Mouse (Mus musculus): ENCODE data around the gene 1700067K01Rik. TPM values are rescaled to one million over a fixed set of nuclear protein-coding genes. Genes with fewer than 3 reads are reported as not detected.

Gene 1700067K01Rik
- not detected for polyA plus RNA-seq (2014; fragmentation: Illumina TruSeq; extraction: RNeasy Lipid Tissue Mini Kit (QIAGEN cat#74804))

GRCm38 (mm10) chr8:84001281-84002000 lies at the start of gene 1700067K01Rik:
TSS of gene 1700067K01Rik (plus strand) at chr8:84001502.

GRCm38 (mm10) chr8:83955106-83955957 lies 46.0 kb upstream of the 1700067K01Rik start, which contains the start of the genes Gm10644 and Asf1b:
TSS of gene Gm10644 (minus strand) at chr8:83955205.
TSS of gene Asf1b (plus strand) at chr8:83955507.

GRCm38 (mm10) chr8:83972150-83973120 lies 28.9 kb upstream of the 1700067K01Rik start, which contains the start of gene Prkaca:
TSS of gene Prkaca (plus strand) at chr8:83972993.

GRCm38 (mm10) chr8:83997511-83998141 lies 3.7 kb upstream of the 1700067K01Rik start, which contains the start of gene Samd1:
TSS of gene Samd1 (plus strand) at chr8:83997672.

GRCm38 (mm10) chr8:84011705-84012498 lies 10.6 kb downstream of the 1700067K01Rik start, which contains the start of gene 2210011C24Rik:
TSS of gene 2210011C24Rik (minus strand) at chr8:84012171.

GRCm38 (mm10) chr8:84021096-84021495 lies 19.8 kb downstream of the 1700067K01Rik start, which contains the start of gene Palm3:
TSS of gene Palm3 (plus strand) at chr8:84021471.

GRCm38 (mm10) chr8:84042066-84042947 lies 41.0 kb downstream of the 1700067K01Rik start, which contains the start of gene Il27ra:
TSS of gene Il27ra (minus strand) at chr8:84042589.

GRCm38 (mm10) chr8:84044900-84045299 lies 43.6 kb downstream of the 1700067K01Rik start, which contains the start of gene Rln3:
TSS of gene Rln3 (minus strand) at chr8:84045000.

Other genes with a start within 250 kb of the 1700067K01Rik start
- 6.3 TPM for gene Adgrl1, start 101.4 kb upstream of the 1700067K01Rik start, polyA plus RNA-seq (2014; fragmentation: Illumina TruSeq; extraction: RNeasy Lipid Tissue Mini Kit (QIAGEN cat#74804))
- gene Gm10644, start 46.3 kb upstream of the 1700067K01Rik start, polyA plus RNA-seq (2014; fragmentation: Illumina TruSeq; extraction: RNeasy Lipid Tissue Mini Kit (QIAGEN cat#74804)) = not detected
- gene Asf1b, start 46.0 kb upstream of the 1700067K01Rik start, polyA plus RNA-seq (2014; fragmentation: Illumina TruSeq; extraction: RNeasy Lipid Tissue Mini Kit (QIAGEN cat#74804)) = 7.4 TPM
- gene Prkaca, start 28.5 kb upstream of the 1700067K01Rik start, polyA plus RNA-seq (2014; fragmentation: Illumina TruSeq; extraction: RNeasy Lipid Tissue Mini Kit (QIAGEN cat#74804)) = 19.8 TPM
- 2.7 TPM for gene Samd1, start 3.8 kb upstream of the 1700067K01Rik start, polyA plus RNA-seq (2014; fragmentation: Illumina TruSeq; extraction: RNeasy Lipid Tissue Mini Kit (QIAGEN cat#74804))
- not detected for gene 2210011C24Rik, start 10.7 kb downstream of the 1700067K01Rik start, polyA plus RNA-seq (2014; fragmentation: Illumina TruSeq; extraction: RNeasy Lipid Tissue Mini Kit (QIAGEN cat#74804))
- 2.5 TPM for gene Palm3, start 20.0 kb downstream of the 1700067K01Rik start, polyA plus RNA-seq (2014; fragmentation: Illumina TruSeq; extraction: RNeasy Lipid Tissue Mini Kit (QIAGEN cat#74804))
- gene Il27ra, start 41.1 kb downstream of the 1700067K01Rik start, polyA plus RNA-seq (2014; fragmentation: Illumina TruSeq; extraction: RNeasy Lipid Tissue Mini Kit (QIAGEN cat#74804)) = 0.14 TPM
- not detected for gene Rln3, start 43.5 kb downstream of the 1700067K01Rik start, polyA plus RNA-seq (2014; fragmentation: Illumina TruSeq; extraction: RNeasy Lipid Tissue Mini Kit (QIAGEN cat#74804))
- 3.0 TPM for gene Gm10643, start 63.6 kb downstream of the 1700067K01Rik start, polyA plus RNA-seq (2014; fragmentation: Illumina TruSeq; extraction: RNeasy Lipid Tissue Mini Kit (QIAGEN cat#74804))
- 0.68 TPM for gene Rfx1, start 65.3 kb downstream of the 1700067K01Rik start, polyA plus RNA-seq (2014; fragmentation: Illumina TruSeq; extraction: RNeasy Lipid Tissue Mini Kit (QIAGEN cat#74804))
- gene Dcaf15, start 103.3 kb downstream of the 1700067K01Rik start, polyA plus RNA-seq (2014; fragmentation: Illumina TruSeq; extraction: RNeasy Lipid Tissue Mini Kit (QIAGEN cat#74804)) = 2.8 TPM
- 0.14 TPM for gene Podnl1, start 124.5 kb downstream of the 1700067K01Rik start, polyA plus RNA-seq (2014; fragmentation: Illumina TruSeq; extraction: RNeasy Lipid Tissue Mini Kit (QIAGEN cat#74804))
- gene Cc2d1a, start 146.4 kb downstream of the 1700067K01Rik start, polyA plus RNA-seq (2014; fragmentation: Illumina TruSeq; extraction: RNeasy Lipid Tissue Mini Kit (QIAGEN cat#74804)) = 0.14 TPM
- gene 4930432K21Rik, start 146.5 kb downstream of the 1700067K01Rik start, polyA plus RNA-seq (2014; fragmentation: Illumina TruSeq; extraction: RNeasy Lipid Tissue Mini Kit (QIAGEN cat#74804)) = not detected
- not detected for gene Nanos3, start 183.7 kb downstream of the 1700067K01Rik start, polyA plus RNA-seq (2014; fragmentation: Illumina TruSeq; extraction: RNeasy Lipid Tissue Mini Kit (QIAGEN cat#74804))
- gene Zswim4, start 235.6 kb downstream of the 1700067K01Rik start, polyA plus RNA-seq (2014; fragmentation: Illumina TruSeq; extraction: RNeasy Lipid Tissue Mini Kit (QIAGEN cat#74804)) = not detected
- not detected for gene D8Ertd738e, start 248.2 kb downstream of the 1700067K01Rik start, polyA plus RNA-seq (2014; fragmentation: Illumina TruSeq; extraction: RNeasy Lipid Tissue Mini Kit (QIAGEN cat#74804))

Data from ovary, adult 10 weeks (tissue).